Mouse (Mus musculus) embryo, embryonic 9.5 days (tissue): ENCODE measurements around the gene Sdhb.
A peak's percentile ranks its signal among the peaks of the same experiment; 100 is the strongest.

Experiments
- DNase-seq: peaks from one replicate; pipeline ENCODE4 v3.0.0-alpha.2; 2017; ENCODE audit errors: extremely low spot score

Sdhb gene

GRCm38 (mm10) chr4:141011556-141012328, 50.7 kb downstream of the Sdhb start:
- no peak for DNase-seq

- DNase-seq, result no peak
Measured at GRCm38 (mm10) chr4:141012558-141012957, 51.6 kb downstream of the Sdhb start.

GRCm38 (mm10) chr4:141014114-141014513, 53.1 kb downstream of the Sdhb start:
- no peak for DNase-seq

DNA sequence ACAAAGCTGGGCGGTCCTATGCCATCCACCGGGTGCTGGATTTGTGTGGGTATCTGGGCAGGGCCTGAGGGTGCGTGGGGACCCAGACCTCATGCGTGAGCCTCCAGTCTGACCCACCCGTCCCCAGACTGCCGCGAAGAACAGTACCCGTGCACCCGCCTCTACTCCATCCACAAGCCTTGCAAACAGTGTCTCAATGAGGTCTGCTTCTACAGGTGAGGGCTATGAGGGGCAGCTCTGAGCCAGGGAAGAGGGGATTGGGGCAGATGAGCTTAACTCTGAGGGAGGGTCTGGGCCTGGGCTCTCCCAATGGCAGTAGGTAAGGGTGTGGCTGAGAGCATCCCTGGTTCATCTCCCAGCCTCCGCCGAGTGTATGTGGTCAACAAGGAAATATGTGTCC, 53.9 kb downstream of the Sdhb start:
- DNase-seq, result no peak

DNA sequence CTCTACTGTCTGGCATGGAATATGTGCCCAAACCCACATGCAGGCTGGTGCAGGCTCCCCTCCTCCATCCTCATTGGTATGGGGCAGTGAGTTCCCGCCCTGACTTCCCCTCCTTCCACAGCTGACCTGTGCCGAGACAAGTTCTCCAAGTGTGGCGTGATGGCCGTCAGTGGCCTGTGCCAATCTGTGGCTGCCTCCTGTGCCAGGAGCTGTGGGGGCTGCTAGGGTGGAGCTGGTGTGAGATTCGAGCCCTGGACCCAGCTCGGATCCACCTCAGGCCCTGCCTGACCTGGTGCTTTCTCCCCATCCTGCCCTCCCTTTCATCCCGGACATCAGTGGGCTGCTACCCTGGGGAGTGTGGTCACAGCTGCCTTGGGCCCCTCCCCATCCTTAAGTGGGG, 54.4 kb downstream of the Sdhb start:
- DNase-seq, result no peak

GRCm38 (mm10) chr4:141016311-141016710, 55.3 kb downstream of the Sdhb start:
- DNase-seq, result no peak

GRCm38 (mm10) chr4:141017657-141018436, 56.8 kb downstream of the Sdhb start:
- no peak for DNase-seq

DNA sequence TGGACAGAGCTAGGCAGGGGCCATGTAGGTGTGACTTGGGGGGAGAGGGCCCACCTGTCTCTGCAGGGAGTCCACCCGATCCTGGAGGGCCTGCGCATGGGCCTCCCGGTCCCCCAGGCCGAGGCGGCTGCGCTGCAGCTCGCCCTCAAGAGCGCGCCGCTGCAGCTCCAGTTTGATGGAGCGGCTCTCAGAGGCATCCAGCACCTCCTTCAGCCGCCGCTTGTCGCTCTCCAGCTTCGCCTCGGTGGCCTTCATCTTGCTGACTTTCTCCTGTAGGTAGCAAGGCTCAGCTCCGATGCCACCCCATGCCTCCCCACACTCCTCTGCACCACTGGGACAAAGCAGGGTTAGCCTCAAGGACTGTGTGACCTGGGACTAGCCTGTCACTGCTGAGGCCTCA, 59.2 kb downstream of the Sdhb start:
- DNase-seq, result no peak

DNA sequence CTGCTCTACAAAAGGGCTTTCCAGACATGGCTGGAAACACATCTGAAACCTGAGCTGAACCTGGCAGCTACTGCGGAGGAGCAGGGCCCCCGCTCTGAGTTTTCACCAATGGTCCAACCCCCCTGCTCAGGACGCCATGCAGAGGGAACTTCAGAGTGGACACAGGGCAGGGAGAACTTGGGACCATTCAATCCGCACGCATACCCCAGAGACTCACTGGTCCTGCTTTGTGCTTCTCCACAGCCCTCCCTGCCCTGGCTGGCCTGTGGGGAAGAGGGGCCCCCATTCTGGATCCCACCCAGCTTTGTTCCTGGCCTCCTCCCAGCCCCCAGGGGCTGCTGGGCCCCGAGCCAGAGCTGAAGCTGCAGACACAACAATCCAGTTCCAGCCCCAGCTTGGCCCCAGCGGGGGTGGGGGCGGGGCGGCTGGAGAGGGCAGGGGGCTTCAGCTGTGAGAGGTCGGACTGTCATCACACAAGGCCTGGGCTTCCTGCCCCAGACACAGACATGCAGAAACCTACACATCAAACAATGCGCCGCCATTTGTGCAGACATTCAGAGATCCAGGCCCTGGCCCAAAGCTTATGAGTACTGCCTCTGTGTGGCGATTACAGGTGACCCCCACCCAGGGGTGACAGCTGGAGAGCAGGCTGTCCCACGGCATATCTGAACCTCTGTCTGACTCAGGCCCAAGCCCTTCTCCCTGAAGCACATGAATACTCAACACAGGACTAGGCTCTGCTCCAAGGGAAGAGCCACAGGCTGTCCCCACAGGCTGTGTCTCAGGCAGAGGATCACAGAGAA, 60.0 kb downstream of the Sdhb start:
- peak; percentile 69 for DNase-seq

GRCm38 (mm10) chr4:141021614-141021929, 60.6 kb downstream of the Sdhb start:
- DNase-seq, result no peak

GRCm38 (mm10) chr4:141024052-141024451, 63.0 kb downstream of the Sdhb start:
- no peak for DNase-seq

DNA sequence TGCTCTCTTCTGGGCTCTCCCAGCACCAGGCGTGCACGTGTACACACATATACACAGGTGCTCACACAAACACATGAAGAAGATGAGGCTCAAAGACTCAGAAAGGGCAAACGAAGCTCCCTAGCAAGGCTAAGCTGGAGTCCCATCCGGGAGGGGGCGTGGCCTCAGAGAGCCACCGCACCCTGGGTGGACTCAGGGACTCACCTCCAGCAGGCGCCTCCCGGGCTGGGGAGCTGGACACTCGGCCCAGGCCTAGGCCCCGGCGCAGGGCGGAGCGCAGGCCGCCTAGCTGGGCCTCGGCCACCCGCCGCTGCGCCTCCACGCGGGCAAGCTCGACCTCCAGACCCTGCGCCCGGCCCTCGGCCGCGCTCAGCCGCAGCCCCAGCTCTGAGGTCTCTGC, 64.0 kb downstream of the Sdhb start:
- no peak for DNase-seq
